Mouse (Mus musculus): ENCODE results near the gene Hmgb1. TPM values are rescaled to one million over a fixed set of nuclear protein-coding genes. Genes with fewer than 3 reads are reported as not detected.
"Not testable (repeated sequence)": the region's sequence is repeated elsewhere in the genome, so short reads cannot be mapped to it uniquely, and the experiment has no call there.

Hmgb1 gene
- polyA plus RNA-seq, 1 experiment from 2014 or later: 712 TPM

GRCm38 (mm10) chr5:149140336-149140735, 44.0 kb downstream of the Hmgb1 start:
- WGBS: 66% methylated on average over 9 of the region's 9 CpGs

GRCm38 (mm10) chr5:149138087-149138486, 46.2 kb downstream of the Hmgb1 start:
- 89% methylated on average over 6 of the region's 6 CpGs for WGBS
- H3K9ac ChIP-seq (ENCODE audit: low read length); DNase-seq (ENCODE audit: low spot score); H3K36me3 ChIP-seq (ENCODE audit: control insufficient read depth, insufficient read depth, low read length); H3K9me3 ChIP-seq (ENCODE audit: control insufficient read depth, low read length); H3K27me3 ChIP-seq (ENCODE audit: control insufficient read depth, insufficient read depth, low read length); ATAC-seq (ENCODE audit: low FRiP score, low TSS enrichment); H3K4me3 ChIP-seq (ENCODE audit: low read depth, low read length); H3K4me1 ChIP-seq (replicated peaks; ENCODE audit: control insufficient read depth, insufficient read depth); H3K4me2 ChIP-seq (replicated peaks; ENCODE audit: low read depth); H3K27ac ChIP-seq (replicated peaks): not testable (repeated sequence)

More at GRCm38 (mm10) chr5:149140336-149140735, 44.0 kb downstream of the Hmgb1 start:
- no peaks in the 10 kb centered on the region for H3K9me3 ChIP-seq (ENCODE audit: control insufficient read depth, low read length)
- no peak overlapping the region for H3K9ac ChIP-seq (ENCODE audit: low read length)
- H3K27me3 ChIP-seq (ENCODE audit: control insufficient read depth, insufficient read depth, low read length): no peaks in the 10 kb centered on the region
- no peak for ATAC-seq (ENCODE audit: low FRiP score, low TSS enrichment)
- no peak for DNase-seq (ENCODE audit: low spot score)
- TF ChIP-seq CTCF (IDR thresholded peaks at IDR 0.05; ENCODE audit: low read depth): no peak
- H3K36me3 ChIP-seq (ENCODE audit: control insufficient read depth, insufficient read depth, low read length): no peaks in the 10 kb centered on the region
- no peak overlapping the region for H3K27ac ChIP-seq (replicated peaks)
- H3K4me3 ChIP-seq (ENCODE audit: low read depth, low read length): no peak overlapping the region
- no peak overlapping the region for H3K4me2 ChIP-seq (replicated peaks; ENCODE audit: low read depth)
- H3K4me1 ChIP-seq (replicated peaks; ENCODE audit: control insufficient read depth, insufficient read depth): no peaks in the 10 kb centered on the region

GRCm38 (mm10) chr5:149137447-149137846, 46.8 kb downstream of the Hmgb1 start:
- DNase-seq (ENCODE audit: low spot score) (no peak), ATAC-seq (ENCODE audit: low FRiP score, low TSS enrichment) (no peak)
- TF ChIP-seq EP300 (optimal IDR thresholded peaks at IDR 0.05) (no peak), CTCF (IDR thresholded peaks at IDR 0.05; ENCODE audit: low read depth) (no peak)

GRCm38 (mm10) chr5:149136933-149137365, 47.3 kb downstream of the Hmgb1 start:
- no peaks in the 10 kb centered on the region for H3K4me1 ChIP-seq (replicated peaks; ENCODE audit: control insufficient read depth, insufficient read depth)
- TF ChIP-seq CTCF (IDR thresholded peaks at IDR 0.05; ENCODE audit: low read depth) (no peak), EP300 (optimal IDR thresholded peaks at IDR 0.05) (no peak)
- 70% methylated on average over 4 of the region's 4 CpGs for WGBS
- H3K4me3 ChIP-seq (ENCODE audit: low read depth, low read length): no peak overlapping the region
- no peak for DNase-seq (ENCODE audit: low spot score)
- H3K9ac ChIP-seq (ENCODE audit: low read length): no peak overlapping the region
- no peaks in the 10 kb centered on the region for H3K9me3 ChIP-seq (ENCODE audit: control insufficient read depth, low read length)
- ATAC-seq (ENCODE audit: low FRiP score, low TSS enrichment): no peak
- H3K4me2 ChIP-seq (replicated peaks; ENCODE audit: low read depth): no peak overlapping the region
- H3K27ac ChIP-seq (replicated peaks): no peak overlapping the region
- H3K27me3 ChIP-seq (ENCODE audit: control insufficient read depth, insufficient read depth, low read length): no peaks in the 10 kb centered on the region
- no peaks in the 10 kb centered on the region for H3K36me3 ChIP-seq (ENCODE audit: control insufficient read depth, insufficient read depth, low read length)

More at GRCm38 (mm10) chr5:149137447-149137846, 46.8 kb downstream of the Hmgb1 start:
- no peaks in the 10 kb centered on the region for H3K4me1 ChIP-seq (replicated peaks; ENCODE audit: control insufficient read depth, insufficient read depth)
- no peaks in the 10 kb centered on the region for H3K27me3 ChIP-seq (ENCODE audit: control insufficient read depth, insufficient read depth, low read length)
- H3K36me3 ChIP-seq (ENCODE audit: control insufficient read depth, insufficient read depth, low read length): no peaks in the 10 kb centered on the region
- H3K4me2 ChIP-seq (replicated peaks; ENCODE audit: low read depth): no peak overlapping the region
- H3K4me3 ChIP-seq (ENCODE audit: low read depth, low read length): no peak overlapping the region
- WGBS: 29% methylated on average over 3 of the region's 3 CpGs
- no peaks in the 10 kb centered on the region for H3K9me3 ChIP-seq (ENCODE audit: control insufficient read depth, low read length)
- H3K9ac ChIP-seq (ENCODE audit: low read length): no peak overlapping the region
- no peak overlapping the region for H3K27ac ChIP-seq (replicated peaks)

- Histone ChIP-seq H3K9ac (ENCODE audit: low read length) (no peak overlapping the region), H3K36me3 (ENCODE audit: control insufficient read depth, insufficient read depth, low read length) (no peaks in the 10 kb centered on the region), H3K4me1 (replicated peaks; ENCODE audit: control insufficient read depth, insufficient read depth) (no peaks in the 10 kb centered on the region), H3K9me3 (ENCODE audit: control insufficient read depth, low read length) (no peaks in the 10 kb centered on the region), H3K27me3 (ENCODE audit: control insufficient read depth, insufficient read depth, low read length) (no peaks in the 10 kb centered on the region), H3K4me3 (ENCODE audit: low read depth, low read length) (no peak overlapping the region), H3K4me2 (replicated peaks; ENCODE audit: low read depth) (no peak overlapping the region), H3K27ac (replicated peaks) (no peak overlapping the region)
- DNase-seq (ENCODE audit: low spot score): no peak
- 78% methylated on average over 10 of the region's 10 CpGs for WGBS
- ATAC-seq (ENCODE audit: low FRiP score, low TSS enrichment): no peak
- TF ChIP-seq CTCF (IDR thresholded peaks at IDR 0.05; ENCODE audit: low read depth) (no peak), EP300 (optimal IDR thresholded peaks at IDR 0.05) (no peak)
Measured at GRCm38 (mm10) chr5:149135455-149136354, 48.6 kb downstream of the Hmgb1 start.

GRCm38 (mm10) chr5:149134751-149135454, 49.4 kb downstream of the Hmgb1 start:
- Histone ChIP-seq H3K27me3 (ENCODE audit: control insufficient read depth, insufficient read depth, low read length) (no peaks in the 10 kb centered on the region), H3K4me3 (ENCODE audit: low read depth, low read length) (no peak overlapping the region), H3K4me1 (replicated peaks; ENCODE audit: control insufficient read depth, insufficient read depth) (no peaks in the 10 kb centered on the region), H3K27ac (replicated peaks) (no peak overlapping the region), H3K4me2 (replicated peaks; ENCODE audit: low read depth) (no peak overlapping the region), H3K9ac (ENCODE audit: low read length) (no peak overlapping the region), H3K36me3 (ENCODE audit: control insufficient read depth, insufficient read depth, low read length) (no peaks in the 10 kb centered on the region), H3K9me3 (ENCODE audit: control insufficient read depth, low read length) (no peaks in the 10 kb centered on the region)
- WGBS: 63% methylated on average over 10 of the region's 10 CpGs
- TF ChIP-seq CTCF (IDR thresholded peaks at IDR 0.05; ENCODE audit: low read depth) (no peak), EP300 (optimal IDR thresholded peaks at IDR 0.05) (no peak)
- DNase-seq (ENCODE audit: low spot score) (no peak), ATAC-seq (ENCODE audit: low FRiP score, low TSS enrichment) (no peak)
